Mouse (Mus musculus) cortical plate, adult 2 months (tissue): ENCODE results near the gene Aifm2.

Source experiments
- CTCF ChIP-seq: fragments of 200-500 bp; IDR thresholded peaks from 2 replicates; pipeline ENCODE4 v1.5.1; 2011; ENCODE audit warnings: mild to moderate bottlenecking, control low read depth, low read length; ENCODE audit not compliant: insufficient read depth; ENCODE audit errors: extremely low read depth
- POLR2A ChIP-seq: fragments of 200-500 bp; IDR thresholded peaks from 2 replicates; pipeline ENCODE4 v1.6.1; 2011; ENCODE audit warnings: mild to moderate bottlenecking, low read length, control low read depth; ENCODE audit not compliant: insufficient read depth; ENCODE audit errors: extremely low read depth

DNA sequence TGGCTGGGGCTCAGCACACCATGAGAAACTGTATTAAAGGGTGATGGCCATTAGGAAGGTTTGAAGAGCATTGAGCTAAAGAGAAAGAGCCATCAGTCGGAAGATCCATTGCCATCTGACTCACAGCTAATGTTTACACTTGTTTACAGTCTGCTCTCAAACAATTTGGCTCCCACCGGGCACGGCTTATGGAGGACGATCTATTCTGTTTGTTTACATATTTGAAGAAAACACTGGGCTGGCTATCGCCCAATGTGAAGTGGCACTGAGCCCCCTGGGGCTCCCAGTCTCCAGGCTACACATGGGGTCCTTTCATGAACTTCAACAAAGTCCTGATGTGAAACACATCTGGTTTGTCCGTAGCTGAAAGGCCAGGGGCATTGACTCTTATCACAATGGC is 51.7 kb downstream of the Aifm2 start:
- no peak for TF ChIP-seq POLR2A
- TF ChIP-seq CTCF, result no peak
